Mouse (Mus musculus) right cerebral cortex, postnatal 10 days (tissue): ENCODE measurements around the gene Ogfrl1.

Experiments
- DNase-seq, 2 experiments: peaks; one replicate each; pipeline ENCODE4 v3.0.0; 2021; ENCODE audit warnings: low spot score in 2 of 2

Gene Ogfrl1

DNA sequence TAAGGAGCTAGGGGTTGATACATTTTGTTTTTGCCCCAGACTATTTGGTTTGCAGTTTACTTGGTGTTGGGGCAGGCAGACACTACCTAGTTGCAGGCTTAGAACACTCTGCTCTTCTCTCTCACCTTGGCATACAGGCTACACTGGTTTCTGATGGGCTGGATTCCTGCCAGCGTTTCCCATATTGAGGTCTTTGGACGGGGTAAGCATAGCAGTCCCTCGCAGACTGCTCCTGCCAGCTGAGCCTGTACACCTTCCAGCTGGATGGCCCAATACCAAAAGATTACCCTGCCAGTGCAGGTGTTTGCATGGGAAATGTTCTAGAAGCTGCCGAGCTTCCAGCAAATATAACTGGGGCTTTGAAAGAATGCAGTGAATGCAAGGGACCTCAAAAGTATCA, 45.8 kb downstream of the Ogfrl1 start:
- DNase-seq = peak in 1 of 2 experiments; percentile 28

DNA sequence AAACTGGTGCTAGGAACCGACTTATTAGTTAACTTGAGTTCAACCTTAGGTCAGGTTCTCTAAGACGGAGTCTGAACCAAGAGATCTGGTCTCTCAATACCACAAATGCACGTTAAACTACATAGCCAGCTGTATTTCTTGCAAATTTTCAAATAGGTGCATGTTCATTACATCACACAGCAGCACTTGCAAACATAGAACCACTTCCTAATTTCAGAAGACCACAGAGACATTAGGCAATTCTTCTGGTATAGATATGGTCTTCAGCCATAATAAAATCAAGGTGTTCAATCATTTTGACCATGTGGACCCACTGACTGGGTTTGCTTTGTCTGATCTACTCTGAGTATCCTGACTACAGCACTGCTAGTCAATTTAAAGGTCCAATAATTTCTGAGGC, 51.9 kb downstream of the Ogfrl1 start:
- no peak for DNase-seq

- no peak for DNase-seq
Observed at GRCm38 (mm10) chr1:23342864-23343263, 54.7 kb downstream of the Ogfrl1 start.

GRCm38 (mm10) chr1:23342224-23342623, 55.3 kb downstream of the Ogfrl1 start:
- DNase-seq = no peak

- DNase-seq = no peak
Observed at GRCm38 (mm10) chr1:23335726-23336363, 61.7 kb downstream of the Ogfrl1 start.

DNA sequence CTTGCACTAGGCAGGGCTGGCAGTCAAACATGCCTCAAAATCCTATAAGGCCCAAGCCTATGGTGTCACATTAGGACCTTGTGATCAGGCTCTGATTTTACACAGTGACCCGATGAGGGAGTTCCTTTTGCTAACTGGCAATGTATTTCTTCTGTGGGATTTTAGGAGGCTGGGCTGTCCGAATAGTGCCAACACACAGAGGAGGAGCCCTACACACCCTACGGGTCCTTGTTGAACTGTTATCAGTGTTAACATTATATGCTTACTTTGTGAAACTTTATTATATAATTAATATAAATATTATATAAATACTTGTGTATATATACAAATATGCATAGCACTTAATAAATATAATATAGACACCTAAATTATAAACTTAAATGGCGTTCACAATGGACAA, 62.5 kb downstream of the Ogfrl1 start:
- no peak for DNase-seq

DNA sequence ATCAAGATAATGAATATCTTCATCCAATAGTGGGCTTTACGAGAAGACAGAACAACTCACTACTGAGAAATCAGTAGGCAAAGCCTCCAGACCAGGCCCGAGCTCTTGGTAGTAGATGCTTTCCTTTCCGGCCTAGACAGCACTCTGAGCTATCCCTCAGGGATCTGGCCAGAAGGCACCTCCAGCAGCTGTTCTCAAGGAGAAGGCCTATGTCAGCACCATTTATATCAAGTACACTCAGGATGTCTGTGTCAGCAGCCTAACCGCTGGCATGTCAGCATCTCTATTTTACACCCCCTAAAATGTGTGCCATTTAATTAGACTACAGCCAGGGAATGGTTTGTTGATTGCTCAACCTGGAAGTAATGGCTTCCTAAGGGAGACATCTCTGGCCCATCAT, 65.4 kb downstream of the Ogfrl1 start:
- no peak for DNase-seq

DNA sequence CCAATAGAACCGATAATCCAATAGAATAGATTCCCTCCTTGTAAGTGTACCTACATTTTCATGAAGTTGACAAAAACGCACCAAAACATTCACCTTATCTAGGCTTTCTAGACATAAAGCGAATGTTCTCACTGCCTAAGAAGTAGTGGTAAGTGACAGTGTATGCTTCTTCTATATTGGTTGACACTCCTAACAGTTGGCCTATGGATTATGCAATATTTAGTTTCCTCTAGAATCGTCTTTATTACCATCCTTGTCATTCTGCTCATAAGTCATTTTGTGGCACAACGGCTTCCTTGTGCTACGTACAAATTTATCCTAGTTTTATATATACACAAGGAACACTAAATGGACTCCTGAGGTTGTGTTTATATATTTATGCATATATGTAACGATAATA, 72.4 kb downstream of the Ogfrl1 start:
- DNase-seq = no peak

- no peak for DNase-seq
Observed at GRCm38 (mm10) chr1:23324226-23324625, 73.3 kb downstream of the Ogfrl1 start.

DNA sequence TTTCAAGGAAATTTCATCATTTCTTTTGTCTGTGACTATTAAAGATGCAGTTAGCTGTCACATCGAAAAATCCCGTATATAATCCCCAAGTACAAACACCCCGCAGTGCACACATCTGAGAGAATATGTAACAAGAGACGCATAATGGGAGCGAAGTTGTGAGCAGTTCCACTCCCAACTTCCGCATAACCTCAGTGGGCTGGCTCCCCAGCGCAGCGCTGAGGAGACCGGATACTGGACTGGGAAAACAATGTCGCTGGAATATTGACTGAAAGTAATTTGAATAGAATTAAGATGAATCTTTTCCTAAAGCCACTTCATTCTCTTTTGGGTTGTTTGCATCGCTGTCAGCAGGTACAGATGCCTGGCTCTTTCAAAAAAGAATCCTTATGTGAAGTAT, 74.3 kb downstream of the Ogfrl1 start:
- no peak for DNase-seq

DNA sequence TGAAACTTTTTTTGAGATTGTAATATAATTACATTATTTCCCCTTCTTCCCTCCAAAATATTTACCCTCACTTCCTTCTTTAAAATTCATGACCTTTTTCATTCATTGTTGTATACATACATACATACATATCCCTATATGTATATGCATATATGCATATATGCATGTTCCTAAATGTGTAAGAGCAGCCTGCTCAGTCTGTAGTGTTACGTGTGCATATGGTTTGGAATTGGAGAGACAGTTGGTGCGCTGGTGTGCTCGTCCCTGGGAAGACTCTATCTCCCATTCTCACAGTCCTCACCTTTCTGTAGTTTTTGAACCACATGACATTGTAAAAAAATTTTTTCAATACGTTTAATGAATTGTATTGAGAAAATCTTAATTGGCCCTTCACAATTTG, 75.4 kb downstream of the Ogfrl1 start:
- DNase-seq = no peak

DNA sequence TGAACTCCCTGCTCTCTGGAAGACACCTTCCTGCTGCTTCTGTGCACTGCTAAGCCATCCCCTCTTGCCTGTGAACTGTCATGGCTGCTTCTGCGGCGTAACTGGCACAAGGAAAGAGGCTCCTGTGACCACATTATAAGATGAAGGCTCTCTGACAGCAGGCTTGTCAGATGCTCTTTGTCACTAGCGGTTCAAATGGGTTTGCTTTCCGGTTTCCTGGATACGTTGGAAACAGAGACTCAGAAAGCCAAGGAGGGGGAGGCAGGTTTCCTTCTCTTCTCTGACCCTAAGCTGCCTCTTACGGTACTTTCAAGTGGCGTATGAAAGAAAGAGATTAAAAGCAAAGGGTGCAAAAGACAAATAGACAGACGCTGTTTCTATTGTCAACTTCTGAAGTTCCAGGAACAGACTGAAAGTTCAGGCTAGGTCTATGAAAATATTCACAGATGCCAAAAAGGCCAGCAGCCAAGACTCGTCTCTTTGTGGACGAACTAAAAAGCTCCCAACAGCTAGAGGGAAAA, 76.2 kb downstream of the Ogfrl1 start:
- no peak for DNase-seq

GRCm38 (mm10) chr1:23320591-23321195, 76.9 kb downstream of the Ogfrl1 start:
- no peak for DNase-seq
